Mouse (Mus musculus) mammary gland, adult 2 months (tissue): Measurements from ENCODE around the gene Fgf11. TPM values are rescaled to one million over a fixed set of nuclear protein-coding genes. Genes with fewer than 3 reads are reported as not detected.

Source experiments
- polyA plus RNA-seq: library from polyadenylated mRNA; depleted of rRNA; stranded (reverse); fragments of >200 nt; gene quantifications from 2 replicates; pipeline ENCODE4 v1.2.3, GENCODE M21; 2012; ENCODE audit warnings: low replicate concordance; rRNA removed

Gene Fgf11
- 11.4 and 13.5 TPM in 2 replicates for polyA plus RNA-seq

DNA sequence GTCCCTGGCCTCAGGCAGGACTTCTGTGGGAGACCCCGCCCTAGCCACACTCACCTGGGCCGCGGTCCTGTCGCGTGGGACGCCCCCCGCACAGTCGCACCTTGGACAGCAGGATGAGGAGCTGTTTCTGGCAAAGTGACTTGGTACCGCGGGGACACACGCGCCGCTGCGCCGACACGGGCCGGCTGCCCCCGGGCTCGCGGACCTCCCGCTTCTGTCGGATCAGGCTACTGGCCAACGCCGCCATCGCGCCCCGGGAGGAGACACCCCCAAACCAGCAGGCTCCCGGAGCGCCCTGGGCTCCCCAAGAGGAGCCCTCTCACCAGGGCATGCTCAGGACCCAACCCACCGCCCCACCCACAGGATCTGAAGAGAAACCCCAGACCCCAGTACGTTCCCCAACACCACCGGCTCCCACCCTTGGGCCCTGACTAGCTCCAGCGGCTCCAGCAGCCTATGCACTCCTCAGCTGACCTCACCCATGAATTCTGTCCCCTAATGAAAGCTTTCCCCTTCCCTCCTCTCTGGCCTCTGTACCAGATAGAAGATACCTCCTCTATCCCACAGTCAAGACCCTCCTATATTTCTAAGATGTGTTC, at the start of gene Fgf11:
TSS of gene Fgf11 (minus strand) at position 479 of the 599 bp plus-strand sequence.

DNA sequence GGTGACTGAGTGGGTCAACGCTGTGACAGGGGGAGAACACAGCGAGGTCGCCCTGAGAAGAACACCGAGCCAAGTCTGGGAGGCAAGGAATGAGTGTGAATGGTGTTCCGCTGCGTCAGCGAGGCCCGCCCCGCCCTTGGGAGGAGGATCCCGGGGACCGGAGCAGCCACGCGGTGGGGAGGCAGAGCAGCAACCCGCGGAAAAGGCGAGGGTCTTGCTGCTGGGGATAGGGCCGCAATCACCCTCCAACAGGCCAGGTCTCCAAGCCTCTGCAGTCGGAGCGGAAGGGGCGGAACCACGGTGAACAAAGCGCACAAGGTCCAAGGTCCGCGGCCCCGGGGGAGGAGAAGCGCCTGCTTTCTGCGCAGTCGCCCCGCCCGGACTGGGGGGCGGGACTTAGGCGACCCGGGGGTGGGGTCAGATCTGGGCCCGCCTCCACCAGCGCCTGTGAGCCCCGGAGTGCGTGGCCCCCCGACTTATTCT, 44.6 kb upstream of the Fgf11 start, which contains the start of gene Plscr3:
TSS of gene Plscr3 (plus strand) at position 179 of the 483 bp plus-strand sequence.

DNA sequence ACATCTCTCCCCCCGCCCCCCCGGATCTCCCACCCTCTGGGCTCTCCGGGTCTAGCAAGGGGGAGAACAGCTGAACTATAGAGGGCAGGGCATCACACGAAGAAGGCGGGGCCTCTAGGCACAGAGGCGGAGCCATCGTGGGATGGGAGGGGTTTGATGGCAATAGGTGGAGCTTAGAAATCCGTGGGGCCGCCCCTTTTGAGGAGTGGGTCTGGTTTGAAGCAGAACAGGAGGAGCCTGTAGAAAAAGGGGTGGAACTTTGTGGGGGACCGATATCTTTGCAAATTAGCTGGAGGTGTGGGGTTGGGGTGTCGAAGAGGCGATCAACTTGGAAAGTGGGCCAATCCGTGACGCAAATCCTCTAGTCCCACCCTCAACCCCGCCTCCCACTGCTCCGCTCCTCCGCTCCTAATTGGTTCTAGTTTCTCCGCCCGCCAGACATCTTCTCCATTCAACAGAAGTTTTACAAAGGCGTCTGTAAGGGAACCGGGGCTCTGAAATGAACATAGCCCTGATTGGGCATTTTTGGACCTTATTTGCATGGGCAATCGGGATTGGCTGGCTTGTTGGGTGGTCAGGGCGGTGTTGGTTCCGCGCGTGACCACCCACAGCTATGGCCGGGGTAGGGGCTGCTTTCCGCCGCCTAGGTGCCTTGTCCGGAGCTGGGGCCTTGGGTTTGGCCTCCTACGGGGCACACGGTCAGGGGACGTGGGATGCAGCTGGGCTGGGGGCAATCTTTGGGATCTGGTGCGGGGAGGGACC, 36.5 kb upstream of the Fgf11 start, which contains the start of gene Tmem256:
TSS of gene Tmem256 (plus strand) at position 563 of the 762 bp plus-strand sequence.

DNA sequence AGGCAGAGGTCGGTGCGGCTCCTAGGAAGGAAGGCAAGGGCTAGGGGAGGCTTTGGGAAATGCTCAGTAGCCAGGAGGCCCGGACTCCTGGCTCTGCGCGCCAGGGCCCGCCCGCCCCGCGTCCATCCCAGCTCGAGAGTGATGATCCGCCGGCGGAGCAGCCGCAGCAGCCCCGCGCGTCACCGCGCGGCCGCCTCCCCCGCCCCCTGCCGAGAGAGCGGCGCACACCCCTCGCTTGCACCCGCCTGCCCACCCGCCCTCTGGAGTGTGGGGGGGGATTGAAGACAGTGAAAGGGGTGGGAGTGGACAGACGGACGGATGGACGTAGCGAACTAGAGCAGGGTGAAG, 35.9 kb upstream of the Fgf11 start, which contains the start of gene Nlgn2:
TSS of gene Nlgn2 (minus strand) at position 181 of the 348 bp plus-strand sequence.

DNA sequence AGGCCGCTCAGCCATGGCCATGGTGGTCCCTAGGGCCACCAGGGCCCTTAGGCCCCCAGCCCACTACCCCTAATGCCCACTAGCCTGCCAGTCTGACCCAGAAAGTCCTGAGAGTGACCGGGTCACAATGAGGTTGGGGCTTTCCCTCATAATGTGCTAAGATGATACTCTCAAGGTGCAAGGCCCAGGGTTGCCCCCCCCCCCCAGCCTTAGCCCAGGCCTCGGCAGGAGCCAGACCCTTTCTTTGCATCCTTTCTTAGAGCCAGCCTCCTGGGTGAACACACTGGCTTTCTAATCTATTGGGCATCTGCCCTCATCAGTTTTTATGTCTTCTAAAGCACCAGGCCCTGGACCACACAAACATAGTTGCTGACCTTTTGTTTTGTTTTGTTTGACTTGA, 20.4 kb upstream of the Fgf11 start, which contains the start of gene Spem1:
TSS of gene Spem1 (minus strand) at position 101 of the 400 bp plus-strand sequence.

DNA sequence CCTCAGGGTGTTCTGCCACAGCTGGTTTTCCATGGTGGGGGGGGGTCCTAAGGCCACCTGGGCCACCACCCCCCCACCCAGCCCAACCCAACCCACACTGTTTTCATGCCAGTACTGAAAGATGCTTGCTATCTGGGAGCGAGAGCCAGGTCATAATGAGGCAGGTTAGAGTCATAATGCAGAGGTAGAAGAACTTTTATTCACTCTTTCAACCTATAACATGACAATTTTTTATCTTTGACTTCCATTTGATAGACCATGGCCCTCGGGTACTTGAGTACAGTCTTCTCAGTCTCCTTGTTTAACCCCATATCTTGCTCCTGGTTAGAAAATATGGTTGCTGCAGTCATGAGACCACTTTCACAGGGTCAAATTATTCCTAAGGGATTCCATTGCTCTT, 16.7 kb upstream of the Fgf11 start, which contains the start of gene Spem2:
TSS of gene Spem2 (minus strand) at position 101 of the 400 bp plus-strand sequence.

DNA sequence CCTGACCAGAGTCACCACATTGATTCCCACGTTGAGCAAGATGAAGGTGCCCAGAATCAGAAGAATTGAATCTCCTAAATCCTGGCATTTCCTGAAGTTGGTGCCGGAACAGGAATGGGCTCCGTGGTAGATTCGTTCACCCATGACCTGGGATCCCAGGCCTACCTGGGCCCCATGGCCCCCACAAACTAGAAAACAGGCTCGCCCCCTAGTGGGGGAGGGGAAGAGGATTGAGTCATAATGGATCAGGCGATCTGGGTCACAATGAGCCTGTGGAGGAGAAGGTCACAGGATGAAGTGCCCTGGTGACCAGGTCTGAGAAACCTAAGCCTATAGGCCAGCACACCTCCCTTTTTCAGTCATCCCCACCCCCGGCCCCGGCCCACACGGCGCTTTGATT, 13.5 kb upstream of the Fgf11 start, which contains the start of gene Gm39566:
TSS of gene Gm39566 (minus strand) at position 144 of the 400 bp plus-strand sequence.

DNA sequence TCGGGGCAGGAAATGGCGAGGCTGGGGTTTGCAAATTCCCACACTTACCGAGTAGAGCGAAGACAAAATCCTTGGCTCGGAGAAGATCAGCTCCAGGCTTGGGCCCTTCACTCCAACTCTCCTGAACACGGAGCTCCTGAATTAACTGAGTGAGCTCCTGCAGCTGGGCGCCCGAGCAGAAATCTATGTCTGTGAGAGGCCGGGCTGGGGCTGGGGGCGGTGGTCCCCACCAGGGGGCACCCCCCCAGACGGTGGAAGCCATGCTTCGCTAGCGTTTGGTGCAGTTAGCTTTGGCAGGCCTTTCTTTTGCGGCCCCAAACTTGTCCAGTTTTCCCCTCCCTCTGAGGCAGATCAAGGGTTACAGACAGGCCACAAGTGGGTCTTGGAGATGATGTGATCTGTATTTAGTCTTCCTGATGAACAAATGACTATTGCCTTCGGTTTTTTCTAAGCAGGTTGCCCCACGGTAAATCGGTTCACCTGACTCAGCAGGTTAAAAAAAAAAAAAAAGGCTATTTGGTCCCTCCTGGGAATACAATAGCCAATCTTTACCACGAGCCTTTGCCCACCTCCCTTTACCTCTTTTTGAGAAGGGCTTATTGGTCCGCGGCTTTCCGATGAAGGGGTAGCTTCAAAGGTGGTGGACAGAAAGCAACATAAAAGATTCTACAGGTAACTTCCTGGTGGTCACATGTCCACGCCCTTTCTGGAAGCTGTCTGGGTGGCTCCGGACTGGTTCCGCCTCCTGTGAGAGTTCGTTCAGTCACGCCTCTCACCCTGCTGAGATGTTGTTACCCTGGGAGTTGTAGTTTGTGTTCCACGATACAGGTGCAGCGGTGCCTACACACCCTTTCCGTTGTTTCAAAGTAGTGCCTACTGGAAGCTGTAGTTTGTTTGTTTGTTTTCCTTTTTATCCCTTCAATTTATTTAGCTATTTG, 3.6 kb upstream of the Fgf11 start, which contains the start of gene Tmem102:
TSS of gene Tmem102 (minus strand) at position 653 of the 938 bp plus-strand sequence.

DNA sequence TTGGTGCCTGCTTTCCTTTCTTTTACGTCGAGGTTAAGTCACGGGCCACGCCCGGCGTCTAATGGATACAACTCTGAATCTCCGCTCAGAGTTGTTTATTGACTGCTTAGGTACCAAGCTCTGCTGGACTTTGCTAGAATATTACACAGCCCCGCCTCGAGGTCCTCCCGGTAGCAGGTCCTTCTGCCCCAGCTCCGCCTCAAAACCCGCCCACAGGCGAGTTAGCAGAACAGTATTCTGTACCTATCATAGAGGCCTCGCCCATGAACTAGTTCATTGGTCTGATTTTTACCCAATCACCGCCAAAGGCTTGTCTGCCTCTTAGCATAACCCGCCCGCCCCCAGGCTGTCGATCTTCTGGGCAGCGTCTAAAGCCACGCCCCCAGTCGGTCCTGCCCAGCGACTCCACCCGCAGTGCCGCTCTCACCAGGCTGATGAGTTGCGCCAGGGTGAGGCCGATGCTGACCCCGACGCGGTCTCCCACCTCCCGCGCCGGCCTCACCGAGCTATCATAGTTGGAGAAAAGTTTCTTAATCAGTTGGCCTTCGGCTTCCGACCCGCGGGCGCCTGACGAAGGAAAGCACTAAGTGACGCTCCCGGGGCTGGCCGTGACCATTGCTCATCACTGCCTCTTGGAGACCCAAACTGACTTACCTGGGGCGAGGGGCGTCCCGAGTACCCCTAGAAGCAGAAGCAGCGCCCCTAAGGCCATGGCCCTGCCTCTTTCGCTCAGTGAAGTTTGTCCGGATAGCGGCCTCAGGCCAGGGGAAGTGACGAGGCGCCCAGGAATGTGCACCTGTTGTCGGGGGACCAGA, 6.3 kb downstream of the Fgf11 start, which contains the start of gene Chrnb1:
TSS of gene Chrnb1 (minus strand) at position 776 of the 815 bp plus-strand sequence.

DNA sequence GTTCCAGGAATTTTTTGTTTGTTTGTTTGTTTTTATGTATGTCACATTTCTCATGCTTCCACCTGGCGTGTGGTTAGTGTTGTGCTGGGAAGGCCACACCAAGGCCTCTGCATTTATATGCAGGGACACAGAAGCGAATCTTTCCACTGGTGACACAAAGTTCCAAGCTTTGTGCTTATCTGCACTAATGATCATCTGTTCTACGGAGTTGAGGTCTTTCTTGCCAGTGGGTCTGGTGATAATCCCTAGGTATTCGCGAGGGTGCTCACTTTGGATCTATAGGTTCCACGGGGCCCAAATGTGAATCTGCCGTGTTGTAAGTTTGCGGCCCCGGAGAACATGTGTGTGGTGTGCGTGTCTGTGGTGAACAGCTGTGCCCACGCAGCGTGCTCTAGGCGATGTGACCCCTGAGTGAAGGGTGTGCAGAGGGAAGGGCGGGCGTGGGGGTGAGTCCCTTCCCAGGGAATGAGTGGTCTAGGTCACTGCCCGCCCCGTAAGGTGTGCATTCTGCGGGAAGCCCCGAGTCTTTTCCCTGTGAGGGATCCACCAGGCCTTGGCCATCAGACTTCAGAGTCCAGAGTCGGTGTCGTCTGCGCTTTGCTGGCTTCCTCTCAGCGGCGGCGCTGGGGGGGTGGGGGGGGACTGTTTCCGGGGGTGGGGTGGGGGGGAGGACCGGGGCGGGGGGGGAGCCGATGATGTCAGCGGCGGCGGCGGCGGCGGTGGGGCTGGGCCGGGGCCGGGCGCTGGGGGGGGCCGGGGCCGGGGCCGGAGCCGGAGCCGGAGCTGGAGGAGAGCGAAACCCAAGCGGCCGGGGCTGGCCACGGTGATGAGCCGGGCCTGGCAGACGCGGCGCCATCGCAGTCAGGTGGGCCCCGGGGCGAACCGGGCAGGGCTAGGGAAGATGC, 36.2 kb downstream of the Fgf11 start, which contains the start of gene Zbtb4:
TSS of gene Zbtb4 (plus strand) at position 692 of the 905 bp plus-strand sequence.

DNA sequence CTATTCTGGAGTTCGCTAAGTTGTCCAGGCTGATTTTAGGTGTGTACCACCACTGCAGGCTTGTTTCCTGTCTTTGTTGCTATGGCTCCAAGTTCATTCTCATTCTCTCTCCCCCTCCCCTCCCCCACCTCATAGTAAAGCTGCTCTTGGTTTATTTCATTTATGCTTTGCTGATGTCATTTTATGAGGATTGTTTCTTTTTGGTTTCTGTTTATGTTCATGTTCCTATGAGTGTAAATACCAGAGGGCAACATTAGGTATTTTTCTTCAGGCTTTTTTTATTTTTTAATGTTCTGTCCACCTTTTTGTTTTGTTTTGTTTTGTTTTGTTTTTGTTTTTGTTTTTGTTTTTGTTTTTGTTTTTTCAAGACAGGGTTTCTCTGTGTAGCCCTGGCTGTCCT, 39.8 kb downstream of the Fgf11 start, which contains the start of gene Slc35g3:
TSS of gene Slc35g3 (minus strand) at position 101 of the 400 bp plus-strand sequence.

DNA sequence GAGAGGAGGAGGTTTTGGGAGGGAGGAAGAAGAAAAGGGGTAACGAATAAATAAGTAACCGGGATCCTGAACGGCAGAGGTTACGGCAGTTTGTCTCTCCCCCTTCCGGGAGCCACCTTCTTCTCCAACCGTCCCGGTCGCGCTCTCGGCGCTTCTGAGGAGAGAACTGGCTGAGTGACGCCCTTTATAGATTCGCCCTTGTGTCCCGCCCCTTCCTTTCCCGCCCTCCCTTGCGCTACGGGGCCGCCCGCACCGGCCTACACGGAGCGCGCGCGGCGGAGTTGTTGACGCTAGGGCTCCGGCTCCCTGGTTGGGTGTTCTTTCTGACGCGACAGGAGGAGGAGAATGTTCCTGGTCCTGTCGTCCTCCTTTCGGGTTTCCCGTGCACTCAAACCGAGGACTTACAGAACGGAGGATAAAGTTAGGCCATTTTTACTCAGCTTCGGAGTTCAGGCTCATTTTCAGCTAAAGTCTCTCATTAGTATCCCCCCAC, 43.1 kb downstream of the Fgf11 start, which contains the start of gene Polr2a:
TSS of gene Polr2a (minus strand) at position 160 of the 493 bp plus-strand sequence.

Other genes with a start within 250 kb of the Fgf11 start
- 1.1 and 2.5 TPM in 2 replicates for gene Efnb3, start 241.7 kb downstream of the Fgf11 start, polyA plus RNA-seq
- 19.0 and 19.8 TPM in 2 replicates for gene Wrap53, start 221.6 kb downstream of the Fgf11 start, polyA plus RNA-seq
- gene Trp53, start 221.5 kb downstream of the Fgf11 start, polyA plus RNA-seq = 122 and 145 TPM in 2 replicates
- 11.6 and 60.5 TPM in 2 replicates for gene Atp1b2, start 195.9 kb downstream of the Fgf11 start, polyA plus RNA-seq
- 0.08 TPM in 1 of 2 replicates, not detected in the other for gene Shbg, start 184.0 kb downstream of the Fgf11 start, polyA plus RNA-seq
- gene Sat2, start 179.8 kb downstream of the Fgf11 start, polyA plus RNA-seq = 2.1 and 6.7 TPM in 2 replicates
- 50.5 and 57.2 TPM in 2 replicates for gene Fxr2, start 168.9 kb downstream of the Fgf11 start, polyA plus RNA-seq
- 0.66 and 1.1 TPM in 2 replicates for gene Sox15, start 146.5 kb downstream of the Fgf11 start, polyA plus RNA-seq
- gene Mpdu1, start 139.2 kb downstream of the Fgf11 start, polyA plus RNA-seq = 139 and 176 TPM in 2 replicates
- 76.8 and 80.0 TPM in 2 replicates for gene Cd68, start 135.7 kb downstream of the Fgf11 start, polyA plus RNA-seq
- gene Eif4a1, start 129.4 kb downstream of the Fgf11 start, polyA plus RNA-seq = 199 and 324 TPM in 2 replicates
- gene Senp3, start 119.8 kb downstream of the Fgf11 start, polyA plus RNA-seq = 40.2 and 91.5 TPM in 2 replicates
- 5.2 and 9.5 TPM in 2 replicates for gene Tnfsf13, start 116.1 kb downstream of the Fgf11 start, polyA plus RNA-seq
- 48.2 and 64.3 TPM in 2 replicates for gene Tnfsf12, start 106.0 kb downstream of the Fgf11 start, polyA plus RNA-seq
- gene Tnfsfm13, start 105.8 kb downstream of the Fgf11 start, polyA plus RNA-seq = 8.4 and 11.1 TPM in 2 replicates
- gene Polr2a, start 43.2 kb downstream of the Fgf11 start, polyA plus RNA-seq = 18.0 and 27.0 TPM in 2 replicates
- not detected in 2 replicates for gene Slc35g3, start 39.9 kb downstream of the Fgf11 start, polyA plus RNA-seq
- gene Zbtb4, start 35.9 kb downstream of the Fgf11 start, polyA plus RNA-seq = 47.2 and 88.9 TPM in 2 replicates
- 14.0 and 38.5 TPM in 2 replicates for gene Chrnb1, start 5.9 kb downstream of the Fgf11 start, polyA plus RNA-seq
- 4.5 and 10.8 TPM in 2 replicates for gene Tmem102, start 3.8 kb upstream of the Fgf11 start, polyA plus RNA-seq
- not detected in 2 replicates for gene Gm39566, start 13.4 kb upstream of the Fgf11 start, polyA plus RNA-seq
- gene Spem2, start 16.6 kb upstream of the Fgf11 start, polyA plus RNA-seq = not detected in 2 replicates
- gene Spem1, start 20.3 kb upstream of the Fgf11 start, polyA plus RNA-seq = 0.19 and 0.35 TPM in 2 replicates
- 23.5 and 39.4 TPM in 2 replicates for gene Nlgn2, start 35.9 kb upstream of the Fgf11 start, polyA plus RNA-seq
- 180 and 280 TPM in 2 replicates for gene Tmem256, start 36.7 kb upstream of the Fgf11 start, polyA plus RNA-seq
- gene Plscr3, start 44.5 kb upstream of the Fgf11 start, polyA plus RNA-seq = 125 and 161 TPM in 2 replicates
- 11.8 and 14.1 TPM in 2 replicates for gene Tnk1, start 56.9 kb upstream of the Fgf11 start, polyA plus RNA-seq
- gene Tmem95, start 76.2 kb upstream of the Fgf11 start, polyA plus RNA-seq = not detected in 2 replicates
- 11.8 and 13.5 TPM in 2 replicates for gene Kctd11, start 79.5 kb upstream of the Fgf11 start, polyA plus RNA-seq
- 40.3 and 80.4 TPM in 2 replicates for gene Acap1, start 93.7 kb upstream of the Fgf11 start, polyA plus RNA-seq
- gene 2810408A11Rik, start 99.1 kb upstream of the Fgf11 start, polyA plus RNA-seq = 0.80 and 1.1 TPM in 2 replicates
- 44.0 and 45.9 TPM in 2 replicates for gene Neurl4, start 99.2 kb upstream of the Fgf11 start, polyA plus RNA-seq
- gene Gps2, start 112.0 kb upstream of the Fgf11 start, polyA plus RNA-seq = 130 and 139 TPM in 2 replicates
- 301 and 469 TPM in 2 replicates for gene Eif5a, start 120.1 kb upstream of the Fgf11 start, polyA plus RNA-seq
- 24.9 and 28.8 TPM in 2 replicates for gene Ybx2, start 133.9 kb upstream of the Fgf11 start, polyA plus RNA-seq
- gene Slc2a4, start 146.3 kb upstream of the Fgf11 start, polyA plus RNA-seq = 238 and 400 TPM in 2 replicates
- gene Cldn7, start 162.9 kb upstream of the Fgf11 start, polyA plus RNA-seq = 18.2 and 18.6 TPM in 2 replicates
- 110 and 163 TPM in 2 replicates for gene Ctdnep1, start 179.3 kb upstream of the Fgf11 start, polyA plus RNA-seq
- gene Elp5, start 180.7 kb upstream of the Fgf11 start, polyA plus RNA-seq = 55.0 and 105 TPM in 2 replicates
- 358 and 921 TPM in 2 replicates for gene Gabarap, start 189.3 kb upstream of the Fgf11 start, polyA plus RNA-seq
- gene Phf23, start 193.9 kb upstream of the Fgf11 start, polyA plus RNA-seq = 21.3 and 23.1 TPM in 2 replicates
- gene Dvl2, start 198.7 kb upstream of the Fgf11 start, polyA plus RNA-seq = 15.5 and 26.3 TPM in 2 replicates
- 171 and 264 TPM in 2 replicates for gene Acadvl, start 213.6 kb upstream of the Fgf11 start, polyA plus RNA-seq
- 22.3 and 22.8 TPM in 2 replicates for gene Dlg4, start 215.1 kb upstream of the Fgf11 start, polyA plus RNA-seq